Mouse (Mus musculus) embryonic facial prominence, embryonic 12.5 days (tissue): Measurements from ENCODE around the gene Clec11a. TPM values are rescaled to one million over a fixed set of nuclear protein-coding genes. Genes with fewer than 3 reads are reported as not detected.

Experiments
- ATAC-seq: fragments of 200-750 bp; cut with Nextera tagmentation; 2 replicates; pipeline ENCODE4 v1.8.0; 2017; ENCODE audit not compliant: insufficient number of reproducible peaks, insufficient read depth, low FRiP score, low TSS enrichment
- H3K27ac ChIP-seq: fragments of 300-500 bp; sonication (generic); 2 replicates; pipeline ENCODE4 v1.5.1; 2016; ENCODE audit warnings: mild to moderate bottlenecking
- H3K27me3 ChIP-seq: fragments of 300-500 bp; sonication (generic); 2 replicates; pipeline ENCODE4 v1.6.1; 2016; ENCODE audit warnings: mild to moderate bottlenecking, moderate library complexity
- H3K36me3 ChIP-seq: fragments of 300-500 bp; sonication (generic); 2 replicates; pipeline ENCODE4 v1.6.1; 2016; ENCODE audit warnings: mild to moderate bottlenecking
- H3K4me1 ChIP-seq: fragments of 300-500 bp; sonication (generic); 2 replicates; pipeline ENCODE4 v1.6.1; 2016
- H3K4me2 ChIP-seq: fragments of 300-500 bp; sonication (generic); replicated peaks from 2 replicates; pipeline ENCODE4 v1.6.1; 2016; ENCODE audit warnings: mild to moderate bottlenecking, moderate library complexity
- H3K4me3 ChIP-seq: fragments of 300-500 bp; sonication (generic); 2 replicates; pipeline ENCODE4 v1.5.1; 2016; ENCODE audit warnings: mild to moderate bottlenecking
- H3K9ac ChIP-seq: fragments of 300-500 bp; sonication (generic); 2 replicates; pipeline ENCODE4 v1.6.1; 2016; ENCODE audit warnings: mild to moderate bottlenecking, moderate library complexity
- H3K9me3 ChIP-seq: fragments of 300-500 bp; sonication (generic); 2 replicates; pipeline ENCODE4 v1.6.1; 2016; ENCODE audit warnings: mild to moderate bottlenecking, moderate library complexity
- WGBS: fragments of 180-500 bp; shearing (Covaris S2); methylation state at CpG from one replicate; pipeline ENCODE4 v1.1.7; 2016; 5-methylcytosine and 5-hydroxymethylcytosine counted together
- polyA plus RNA-seq: library from polyadenylated mRNA; unstranded; fragments of >200 nt; fragmentation: Nextera tagmentation; extraction: Ambion mirVana; gene quantifications from 2 replicates; pipeline ENCODE4 v1.2.1, GENCODE M21; 2016

Gene Clec11a
- polyA plus RNA-seq, 1 experiment from 2014 or later: 1.9 TPM

DNA sequence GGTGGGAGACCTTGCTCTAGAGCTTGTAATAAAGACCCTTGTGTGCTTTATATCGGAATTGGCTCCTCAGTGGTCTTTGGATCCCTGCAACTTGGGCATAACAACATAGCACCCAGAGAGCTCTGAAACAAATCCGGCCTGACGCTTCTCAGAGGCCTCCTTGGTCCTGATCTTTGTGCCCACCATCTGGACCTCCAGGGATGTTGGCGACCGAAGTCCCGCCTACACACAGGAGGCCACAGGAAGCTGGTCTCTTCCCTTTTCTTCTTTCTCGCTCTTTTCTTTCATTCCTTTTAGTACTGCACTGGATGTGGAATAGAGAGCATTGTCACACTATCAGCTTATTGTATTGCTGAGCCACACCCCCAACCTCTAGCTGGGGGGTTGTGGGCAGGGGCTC is 33.3 kb downstream of the Clec11a start:
- WGBS: 66% methylated on average over 7 of the region's 7 CpGs
- Histone ChIP-seq H3K4me3 (no peak overlapping the region), H3K4me2 (no peak overlapping the region), H3K9ac (no peak overlapping the region), H3K9me3 (no peaks in the 10 kb centered on the region), H3K36me3 (no peaks in the 10 kb centered on the region), H3K4me1 (no peaks in the 10 kb centered on the region), H3K27me3 (peaks cover 34% of the 10 kb centered on the region), H3K27ac (no peak overlapping the region)
- no peak for ATAC-seq

DNA sequence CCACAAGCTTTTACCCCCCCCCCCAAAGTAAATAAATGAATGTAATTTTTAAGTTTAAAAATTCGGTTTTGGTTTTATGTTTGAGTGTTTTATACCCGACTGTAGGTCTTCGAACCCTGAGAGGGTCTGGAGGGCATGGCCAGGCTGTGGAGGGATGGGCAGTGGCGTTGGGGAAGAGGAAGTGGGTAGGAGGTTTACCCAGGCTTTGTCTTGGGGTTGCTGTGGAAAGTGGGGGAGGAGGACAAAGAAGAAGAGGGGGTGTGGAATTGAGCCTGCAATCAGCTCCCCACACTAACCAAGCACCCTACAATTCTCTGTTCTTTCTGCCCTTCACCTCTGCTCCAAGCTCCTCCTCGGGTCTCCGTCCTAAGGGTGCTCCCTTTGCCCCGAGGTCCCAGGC is 34.2 kb downstream of the Clec11a start:
- H3K4me2 ChIP-seq: no peak overlapping the region
- 87% methylated on average over 7 of the region's 7 CpGs for WGBS
- peaks cover 43% of the 10 kb centered on the region for H3K27me3 ChIP-seq
- H3K4me1 ChIP-seq: no peaks in the 10 kb centered on the region
- ATAC-seq: no peak
- H3K27ac ChIP-seq: no peak overlapping the region
- H3K9me3 ChIP-seq: no peaks in the 10 kb centered on the region
- H3K36me3 ChIP-seq: no peaks in the 10 kb centered on the region
- no peak overlapping the region for H3K9ac ChIP-seq
- H3K4me3 ChIP-seq: no peak overlapping the region

DNA sequence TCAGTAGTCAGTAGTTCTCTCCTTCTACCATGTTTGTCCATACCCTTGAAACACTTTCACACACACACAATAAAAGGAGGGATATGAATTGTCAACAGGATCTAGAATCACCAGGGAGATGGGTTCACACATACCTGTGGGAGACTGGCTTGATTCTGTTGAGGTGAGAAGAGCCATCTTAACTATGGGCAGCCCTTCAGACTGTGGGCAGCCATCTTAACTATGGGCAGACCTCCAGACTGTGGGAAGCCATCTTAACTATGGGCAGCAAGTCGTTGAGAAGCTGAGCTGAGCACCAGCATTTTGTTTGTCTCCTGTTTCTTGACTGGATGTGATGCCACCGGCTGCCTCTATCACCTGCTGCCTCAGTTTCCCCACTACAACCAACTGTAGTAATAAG is 35.4 kb downstream of the Clec11a start:
- Histone ChIP-seq H3K27me3 (peaks cover 43% of the 10 kb centered on the region), H3K9me3 (no peaks in the 10 kb centered on the region), H3K9ac (no peak overlapping the region), H3K4me3 (no peak overlapping the region), H3K4me1 (no peaks in the 10 kb centered on the region), H3K36me3 (no peaks in the 10 kb centered on the region), H3K27ac (no peak overlapping the region), H3K4me2 (no peak overlapping the region)
- 81% methylated on average over 2 of the region's 2 CpGs for WGBS
- no peak for ATAC-seq

DNA sequence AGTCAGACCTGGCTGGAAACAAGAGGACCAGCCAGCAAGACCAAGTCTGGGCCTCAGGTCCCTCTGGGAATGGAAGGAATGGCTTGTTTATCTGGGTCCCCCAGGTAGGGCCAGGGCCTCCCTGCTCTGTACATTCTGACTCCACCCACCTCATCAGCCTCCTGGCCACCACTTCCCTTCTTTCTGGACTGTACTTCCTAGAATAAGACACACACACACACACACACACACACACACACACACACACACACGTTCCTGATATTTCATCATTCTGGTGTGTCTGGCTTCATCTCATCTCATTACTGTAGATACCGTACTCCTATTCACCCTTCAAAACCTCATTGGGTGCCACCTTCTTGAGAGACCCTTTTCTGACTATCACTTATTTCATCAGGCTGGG is 37.3 kb downstream of the Clec11a start:
- peaks cover 39% of the 10 kb centered on the region for H3K27me3 ChIP-seq

DNA sequence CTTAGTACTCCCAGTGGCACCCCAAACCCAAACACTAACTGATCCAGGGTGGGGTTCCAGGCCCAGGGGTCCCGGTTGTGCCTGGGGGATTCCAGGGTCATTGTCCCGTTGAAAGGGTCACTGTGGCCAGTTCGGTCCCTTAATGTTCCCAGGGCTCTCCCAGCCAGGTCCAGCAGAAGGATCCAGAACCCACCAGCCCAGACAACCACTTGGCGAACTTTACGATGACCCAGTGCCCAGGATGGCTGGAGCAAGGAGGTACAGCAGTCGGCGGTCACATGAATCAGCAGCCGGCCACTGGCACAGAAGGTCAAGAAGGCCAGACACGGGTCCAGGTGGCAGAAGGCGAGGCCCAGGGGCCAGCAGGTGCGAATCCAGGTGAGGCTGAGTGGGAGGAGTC is 38.6 kb downstream of the Clec11a start:
- H3K4me1 ChIP-seq: peaks cover 3% of the 10 kb centered on the region; the same call in 1 of the 2 replicates
- H3K4me2 ChIP-seq: no peak overlapping the region
- no peaks in the 10 kb centered on the region for H3K36me3 ChIP-seq
- WGBS: 78% methylated on average over 11 of the region's 11 CpGs
- no peaks in the 10 kb centered on the region for H3K9me3 ChIP-seq
- no peak overlapping the region for H3K9ac ChIP-seq
- H3K4me3 ChIP-seq: no peak overlapping the region
- no peak for ATAC-seq
- H3K27me3 ChIP-seq: peaks cover 34% of the 10 kb centered on the region
- H3K27ac ChIP-seq: no peak overlapping the region

More for the DNA sequence above, 37.3 kb downstream of the Clec11a start:
- no peak for ATAC-seq
- no peak overlapping the region for H3K4me2 ChIP-seq
- no peaks in the 10 kb centered on the region for H3K9me3 ChIP-seq
- no peaks in the 10 kb centered on the region for H3K4me1 ChIP-seq
- H3K27ac ChIP-seq: no peak overlapping the region
- no peak overlapping the region for H3K4me3 ChIP-seq
- WGBS: 89% methylated on average over 2 of the region's 2 CpGs
- H3K36me3 ChIP-seq: no peaks in the 10 kb centered on the region
- no peak overlapping the region for H3K9ac ChIP-seq

DNA sequence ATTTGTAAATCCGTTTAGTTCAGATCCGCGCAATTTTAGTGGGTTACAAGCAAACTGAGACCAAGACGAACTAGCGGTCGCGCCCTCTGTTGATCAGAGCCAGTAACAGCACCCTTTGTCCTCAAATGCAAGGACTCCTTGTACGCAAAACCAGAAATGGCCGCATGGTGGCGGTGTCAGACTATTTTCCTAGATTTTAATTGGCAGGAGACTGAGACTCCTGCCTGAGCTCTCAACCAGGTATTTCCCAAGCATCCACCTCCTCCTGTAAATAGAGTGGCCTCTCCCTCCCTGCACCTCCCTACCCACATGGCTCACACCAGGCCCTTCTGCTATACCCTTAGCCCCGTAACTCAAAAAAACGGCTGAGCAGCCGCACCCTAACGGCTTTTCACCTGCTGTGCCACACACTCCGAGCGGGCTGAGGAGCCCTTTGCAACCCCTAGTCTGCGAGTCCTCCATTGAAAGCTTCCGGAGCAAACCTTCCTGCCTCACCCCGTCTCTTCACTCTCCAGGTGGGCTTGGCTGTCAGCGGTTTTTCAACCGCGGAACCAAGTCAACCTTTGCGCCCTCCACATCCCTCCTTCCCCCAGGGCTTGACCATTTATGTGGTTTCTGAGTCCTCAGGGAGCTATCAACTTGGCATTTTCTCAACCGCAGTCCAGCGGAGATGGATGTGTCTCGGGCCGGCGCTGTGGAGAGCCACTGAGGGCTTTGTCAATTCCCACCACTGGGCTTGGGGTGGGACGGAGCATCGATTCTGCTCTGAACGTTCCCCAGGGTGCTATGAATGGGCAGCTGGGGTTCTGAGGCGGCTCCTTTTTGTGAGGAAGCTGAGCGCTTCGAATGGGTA is 43.7 kb downstream of the Clec11a start:
- Histone ChIP-seq H3K4me3 (0 out of 2 replicates have a peak overlapping the region, but pooled peaks have one; percentile 12), H3K36me3 (no peaks in the 10 kb centered on the region), H3K9ac (no peak overlapping the region), H3K4me1 (peaks cover 5% of the 10 kb centered on the region; the same call in 1 of the 2 replicates), H3K9me3 (no peaks in the 10 kb centered on the region), H3K4me2 (peak overlapping the region; percentile 44), H3K27ac (no peak overlapping the region), H3K27me3 (peaks cover 26% of the 10 kb centered on the region)
- WGBS: 3% methylated on average over 34 of the region's 34 CpGs
- no peak for ATAC-seq

DNA sequence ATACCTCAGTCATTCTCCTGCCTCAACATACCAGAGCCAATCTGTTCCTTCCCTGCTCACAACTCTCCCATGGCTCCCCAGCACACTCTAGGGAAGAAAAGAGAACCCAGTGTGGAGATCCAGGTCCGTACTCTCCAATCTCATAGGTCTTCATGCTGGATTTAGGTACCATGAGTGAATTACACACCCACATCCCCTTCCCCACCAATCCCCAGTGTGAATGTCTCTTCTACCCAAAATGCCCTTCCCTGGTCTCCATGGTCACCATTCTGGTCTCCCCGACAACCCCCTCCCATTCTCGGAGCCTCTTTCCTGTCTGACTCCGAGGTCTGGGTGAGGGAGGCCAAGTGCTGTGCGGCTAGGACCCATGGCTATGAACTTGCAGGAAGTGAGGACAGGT is 45.6 kb downstream of the Clec11a start, which contains the start of gene Gm15517:
Gene Gm15517, plus strand, starts transcription at position 301 of the 400 bp plus-strand sequence.
- H3K36me3 ChIP-seq: no peaks in the 10 kb centered on the region
- no peak within 1 kb of the TSS for H3K4me3 ChIP-seq
- peaks cover 5% of the 10 kb centered on the region; the same call in 1 of the 2 replicates for H3K4me1 ChIP-seq
- no peak for ATAC-seq
- no peaks in the 10 kb centered on the region for H3K9me3 ChIP-seq
- no peak within 1 kb of the TSS for H3K9ac ChIP-seq
- H3K27ac ChIP-seq: no peak within 1 kb of the TSS
- H3K27me3 ChIP-seq: peaks cover 18% of the 10 kb centered on the region
- no peak within 1 kb of the TSS for H3K4me2 ChIP-seq
- 54% methylated on average over 5 of the region's 5 CpGs for WGBS

DNA sequence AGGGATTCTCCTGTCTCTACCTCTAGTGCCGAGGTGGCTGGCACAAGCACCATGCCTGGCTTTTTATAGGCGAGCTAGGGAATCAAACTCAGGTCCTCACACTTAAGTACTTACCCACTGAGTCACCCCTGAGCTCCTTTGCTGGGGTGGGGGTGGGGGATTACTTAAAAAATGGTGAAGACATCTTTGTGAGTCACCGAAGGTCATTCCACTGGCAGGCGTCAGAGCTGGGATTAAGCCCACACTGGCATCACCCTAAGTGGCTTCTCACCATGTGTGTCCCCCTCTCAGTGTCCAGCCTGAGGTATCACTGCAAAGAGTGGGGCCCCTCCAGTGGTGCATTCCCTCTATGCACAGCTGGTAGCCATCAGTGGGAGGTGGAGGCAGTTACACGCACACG is 46.3 kb downstream of the Clec11a start:
- WGBS: 73% methylated on average over 6 of the region's 6 CpGs
- H3K27ac ChIP-seq: no peak overlapping the region
- H3K4me2 ChIP-seq: no peak overlapping the region
- peaks cover 5% of the 10 kb centered on the region; the same call in 1 of the 2 replicates for H3K4me1 ChIP-seq
- no peak overlapping the region for H3K9ac ChIP-seq
- no peaks in the 10 kb centered on the region for H3K9me3 ChIP-seq
- ATAC-seq: no peak
- H3K27me3 ChIP-seq: peaks cover 18% of the 10 kb centered on the region
- H3K36me3 ChIP-seq: no peaks in the 10 kb centered on the region
- no peak overlapping the region for H3K4me3 ChIP-seq

DNA sequence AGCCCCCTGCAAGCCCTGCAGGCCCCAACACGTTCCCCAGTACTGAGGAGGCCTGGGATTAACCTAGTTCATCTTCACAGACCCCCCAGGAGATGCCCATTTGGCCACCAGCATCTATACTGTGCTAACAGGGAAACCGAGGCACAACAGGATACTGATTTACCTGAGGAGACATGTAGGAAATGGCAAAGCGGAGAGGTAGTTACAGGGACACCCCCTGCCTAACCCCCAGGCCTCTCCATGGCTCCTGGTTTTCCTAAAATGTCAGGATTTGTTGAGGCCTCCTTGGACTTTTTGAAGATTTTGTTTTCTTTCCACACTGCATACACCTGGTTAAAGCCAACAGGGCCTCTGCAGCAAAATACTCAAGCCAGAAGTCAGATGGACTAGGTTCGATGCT is 49.4 kb downstream of the Clec11a start, which contains the start of gene Acp4:
Gene Acp4, minus strand, starts transcription at position 101 of the 400 bp plus-strand sequence.
- Histone ChIP-seq H3K27me3 (peaks cover 6% of the 10 kb centered on the region; the same call in 1 of the 2 replicates), H3K4me1 (no peaks in the 10 kb centered on the region), H3K27ac (no peak within 1 kb of the TSS), H3K36me3 (peaks cover 16% of the 10 kb centered on the region), H3K9ac (no peak within 1 kb of the TSS), H3K4me2 (no peak within 1 kb of the TSS), H3K4me3 (no peak within 1 kb of the TSS), H3K9me3 (no peaks in the 10 kb centered on the region)
- no peak for ATAC-seq
- WGBS: 79% methylated on average over 4 of the region's 4 CpGs

DNA sequence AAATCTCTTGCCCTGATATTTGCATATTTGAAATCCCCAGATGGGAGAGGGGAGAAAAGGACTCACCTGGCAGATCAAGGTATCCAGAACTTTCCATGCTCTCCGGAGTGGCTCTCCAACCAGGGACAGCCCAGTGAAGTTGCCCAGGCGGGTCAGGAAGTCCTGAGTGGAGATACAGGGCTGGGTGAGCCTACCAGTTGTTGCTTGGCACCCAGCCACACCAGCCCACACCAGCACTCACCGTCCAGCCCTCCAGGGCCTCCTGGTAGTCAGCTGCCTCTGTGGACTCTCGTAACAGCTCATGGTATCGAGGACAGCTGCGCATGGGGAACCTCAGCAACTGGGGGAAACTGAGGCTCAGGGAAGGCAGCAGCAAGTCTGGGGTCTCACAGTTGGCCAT is 51.8 kb downstream of the Clec11a start:
- no peak overlapping the region for H3K4me2 ChIP-seq

DNA sequence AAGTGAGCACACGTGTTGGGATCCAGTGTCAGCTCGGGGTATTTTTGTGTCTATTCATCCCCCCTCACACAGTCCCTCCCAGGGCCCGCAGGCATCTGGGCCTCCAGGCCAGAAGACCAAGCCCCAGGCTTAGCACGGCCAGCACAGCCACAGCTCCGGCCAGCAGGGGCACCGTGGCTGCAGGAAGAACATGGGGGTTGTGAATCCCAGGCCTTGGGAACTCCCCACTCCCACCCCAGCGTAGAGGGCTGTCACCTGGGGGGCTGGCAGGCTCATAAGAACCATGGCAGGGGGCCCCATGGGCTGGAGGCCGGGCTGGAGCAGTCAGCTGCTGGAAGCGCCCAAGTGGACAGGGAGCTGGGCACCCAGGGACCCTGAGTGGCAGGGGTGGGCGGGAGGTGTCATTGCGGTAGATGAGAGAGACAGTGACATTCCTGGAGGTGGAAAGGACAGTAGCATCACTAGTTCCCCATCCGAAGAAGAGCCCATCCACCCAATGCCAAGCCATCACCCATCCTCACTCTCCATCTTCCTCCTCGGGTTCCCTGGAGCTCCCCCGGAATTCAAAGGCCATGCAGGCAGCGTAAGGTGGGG is 53.6 kb downstream of the Clec11a start:
- 64% methylated on average over 15 of the region's 15 CpGs for WGBS
- Histone ChIP-seq H3K9ac (no peak overlapping the region), H3K4me2 (no peak overlapping the region), H3K27ac (no peak overlapping the region), H3K27me3 (no peaks in the 10 kb centered on the region), H3K4me3 (no peak overlapping the region), H3K4me1 (peaks cover 11% of the 10 kb centered on the region), H3K9me3 (no peaks in the 10 kb centered on the region), H3K36me3 (peaks cover 51% of the 10 kb centered on the region)
- no peak for ATAC-seq

More for the DNA sequence above, 51.8 kb downstream of the Clec11a start:
- Histone ChIP-seq H3K9ac (no peak overlapping the region), H3K4me3 (no peak overlapping the region), H3K27me3 (no peaks in the 10 kb centered on the region), H3K9me3 (no peaks in the 10 kb centered on the region), H3K27ac (0 out of 2 replicates have a peak overlapping the region, but pooled peaks have one; percentile 50), H3K36me3 (peaks cover 36% of the 10 kb centered on the region), H3K4me1 (0 out of 2 replicates have a peak, but pooled peaks cover under 1% of the 10 kb centered on the region)
- WGBS: 84% methylated on average over 6 of the region's 6 CpGs
- no peak for ATAC-seq
